Mouse (Mus musculus) neural tube, embryonic 15.5 days (tissue): ENCODE measurements around the gene Arrdc4. TPM values are rescaled to one million over a fixed set of nuclear protein-coding genes. Genes with fewer than 3 reads are reported as not detected.
A peak's percentile ranks its signal among the peaks of the same experiment; 100 is the strongest.

Experiments
- ATAC-seq: fragments of 200-750 bp; cut with Nextera tagmentation; 2 replicates; pipeline ENCODE4 v1.8.0; 2017; ENCODE audit warnings: mild to moderate bottlenecking, moderate TSS enrichment, moderate library complexity; ENCODE audit not compliant: low FRiP score
- H3K27ac ChIP-seq: fragments of 300-500 bp; sonication (generic); replicated peaks from 2 replicates; pipeline ENCODE4 v1.5.1; 2015; ENCODE audit warnings: mild to moderate bottlenecking, inconsistent platforms
- H3K27me3 ChIP-seq: fragments of 300-500 bp; sonication (generic); replicated peaks from 2 replicates; pipeline ENCODE4 v1.6.1; 2015; ENCODE audit warnings: inconsistent platforms
- H3K36me3 ChIP-seq: fragments of 300-500 bp; sonication (generic); 2 replicates; pipeline ENCODE4 v1.6.1; 2015; ENCODE audit warnings: inconsistent platforms
- H3K4me1 ChIP-seq: fragments of 300-500 bp; sonication (generic); 2 replicates; pipeline ENCODE4 v1.6.1; 2015; ENCODE audit warnings: inconsistent platforms
- H3K4me2 ChIP-seq: fragments of 300-500 bp; sonication (generic); 2 replicates; pipeline ENCODE4 v1.6.1; 2015; ENCODE audit warnings: inconsistent platforms, mild to moderate bottlenecking, moderate library complexity
- H3K4me3 ChIP-seq: fragments of 300-500 bp; sonication (generic); replicated peaks from 2 replicates; pipeline ENCODE4 v1.5.1; 2015; ENCODE audit warnings: mild to moderate bottlenecking, inconsistent platforms
- H3K9ac ChIP-seq: fragments of 300-500 bp; sonication (generic); replicated peaks from 2 replicates; pipeline ENCODE4 v1.6.1; 2015; ENCODE audit warnings: mild to moderate bottlenecking, inconsistent platforms
- H3K9me3 ChIP-seq: fragments of 300-500 bp; sonication (generic); replicated peaks from 2 replicates; pipeline ENCODE4 v1.6.1; 2016; ENCODE audit warnings: inconsistent platforms
- WGBS: fragments of 180-500 bp; shearing (Covaris S2); methylation state at CpG from one replicate; pipeline ENCODE4 v1.1.7; 2015; ENCODE audit warnings: mixed read lengths; 5-methylcytosine and 5-hydroxymethylcytosine counted together
- polyA plus RNA-seq: library from polyadenylated mRNA; unstranded; fragments of >200 nt; fragmentation: Nextera tagmentation; extraction: Ambion mirVana; gene quantifications from 2 replicates; pipeline ENCODE4 v1.2.1, GENCODE M21; 2015

Arrdc4 gene
- 25.0 and 28.1 TPM in 2 replicates for polyA plus RNA-seq

GRCm38 (mm10) chr7:68748761-68749635 lies at the start of gene Arrdc4:
Gene Arrdc4, minus strand, starts transcription at chr7:68749241.
- ATAC-seq = peak; percentile 100
- H3K4me3 ChIP-seq = peak within 1 kb of the TSS; percentile 96
- no peaks in the 10 kb centered on the region for H3K9me3 ChIP-seq
- WGBS = 0% methylated on average over 54 of the region's 54 CpGs
- H3K9ac ChIP-seq = peak within 1 kb of the TSS; percentile 86
- peak within 1 kb of the TSS; percentile 82 for H3K27ac ChIP-seq
- peaks cover 36% of the 10 kb centered on the region for H3K4me1 ChIP-seq
- H3K36me3 ChIP-seq = 0 out of 2 replicates have a peak, but pooled peaks cover 8% of the 10 kb centered on the region
- no peaks in the 10 kb centered on the region for H3K27me3 ChIP-seq
- H3K4me2 ChIP-seq = peak within 1 kb of the TSS; percentile 83

GRCm38 (mm10) chr7:68795578-68795977 lies 46.5 kb upstream of the Arrdc4 start:
- Histone ChIP-seq H3K4me1 (no peaks in the 10 kb centered on the region), H3K36me3 (no peaks in the 10 kb centered on the region), H3K4me3 (no peak overlapping the region), H3K9me3 (no peaks in the 10 kb centered on the region), H3K27me3 (no peaks in the 10 kb centered on the region), H3K9ac (no peak overlapping the region), H3K4me2 (no peak overlapping the region), H3K27ac (no peak overlapping the region)
- ATAC-seq = no peak
- WGBS = 79% methylated on average over 5 of the region's 5 CpGs

GRCm38 (mm10) chr7:68788711-68789110 lies 39.7 kb upstream of the Arrdc4 start:
- H3K36me3 ChIP-seq = no peaks in the 10 kb centered on the region
- no peak overlapping the region for H3K9ac ChIP-seq
- H3K27ac ChIP-seq = no peak overlapping the region
- WGBS = 91% methylated on average over 3 of the region's 3 CpGs
- H3K4me2 ChIP-seq = no peak overlapping the region
- no peak overlapping the region for H3K4me3 ChIP-seq
- no peaks in the 10 kb centered on the region for H3K27me3 ChIP-seq
- H3K4me1 ChIP-seq = no peaks in the 10 kb centered on the region
- H3K9me3 ChIP-seq = no peaks in the 10 kb centered on the region
- ATAC-seq = no peak

GRCm38 (mm10) chr7:68771757-68772094 lies 22.7 kb upstream of the Arrdc4 start:
- no peaks in the 10 kb centered on the region for H3K27me3 ChIP-seq
- H3K36me3 ChIP-seq = no peaks in the 10 kb centered on the region
- H3K4me2 ChIP-seq = no peak overlapping the region
- no peak overlapping the region for H3K4me3 ChIP-seq
- no peak overlapping the region for H3K9ac ChIP-seq
- H3K27ac ChIP-seq = no peak overlapping the region
- WGBS = 82% methylated on average over 2 of the region's 2 CpGs
- no peak for ATAC-seq
- H3K4me1 ChIP-seq = no peaks in the 10 kb centered on the region
- H3K9me3 ChIP-seq = no peaks in the 10 kb centered on the region

- H3K27me3 ChIP-seq = no peaks in the 10 kb centered on the region
- H3K4me2 ChIP-seq = no peak overlapping the region
- no peaks in the 10 kb centered on the region for H3K4me1 ChIP-seq
- H3K27ac ChIP-seq = no peak overlapping the region
- ATAC-seq = no peak
- no peak overlapping the region for H3K9ac ChIP-seq
- no peaks in the 10 kb centered on the region for H3K36me3 ChIP-seq
- H3K9me3 ChIP-seq = no peaks in the 10 kb centered on the region
- WGBS = 79% methylated on average over 7 of the region's 7 CpGs
- no peak overlapping the region for H3K4me3 ChIP-seq
These were observed 22.1 kb upstream of the Arrdc4 start for GRCm38 (mm10) chr7:68770894-68771756.

- H3K27me3 ChIP-seq = no peaks in the 10 kb centered on the region
- no peaks in the 10 kb centered on the region for H3K4me1 ChIP-seq
- no peak for ATAC-seq
- H3K36me3 ChIP-seq = no peaks in the 10 kb centered on the region
- H3K9ac ChIP-seq = no peak overlapping the region
- no peaks in the 10 kb centered on the region for H3K9me3 ChIP-seq
- no peak overlapping the region for H3K4me2 ChIP-seq
- no peak overlapping the region for H3K27ac ChIP-seq
- WGBS = 95% methylated on average over 4 of the region's 4 CpGs
- no peak overlapping the region for H3K4me3 ChIP-seq
These were observed 16.9 kb upstream of the Arrdc4 start for GRCm38 (mm10) chr7:68765926-68766325.

DNA sequence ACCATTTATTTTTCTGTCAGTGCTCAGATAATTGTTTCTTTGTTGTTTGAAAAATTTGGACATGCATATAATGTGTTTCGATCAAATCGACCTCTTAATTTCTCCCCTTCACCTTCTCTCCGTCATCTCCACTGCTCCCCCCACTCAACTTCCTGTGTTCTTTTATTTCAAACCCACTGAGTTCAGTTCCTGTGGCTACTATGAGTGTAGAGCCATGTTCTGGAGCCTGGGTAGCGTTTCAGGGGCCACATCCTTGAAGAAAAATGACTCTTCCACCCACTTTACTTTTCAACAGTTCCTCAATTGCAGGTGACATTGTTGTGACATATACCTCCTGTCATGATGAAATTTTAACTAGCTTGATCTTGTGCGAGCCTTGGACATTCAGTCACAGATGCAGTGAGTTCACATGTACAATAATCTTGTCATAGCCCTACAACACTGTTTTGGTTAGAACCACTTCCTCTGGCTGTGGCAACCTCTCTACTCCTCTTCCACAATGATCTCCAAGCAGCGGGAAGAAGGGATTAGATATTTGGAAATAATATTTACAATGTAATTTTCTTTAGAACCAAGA lies 10.2 kb upstream of the Arrdc4 start:
- H3K4me2 ChIP-seq = no peak overlapping the region
- no peak overlapping the region for H3K9ac ChIP-seq
- H3K27me3 ChIP-seq = no peaks in the 10 kb centered on the region
- no peak overlapping the region for H3K27ac ChIP-seq
- H3K4me3 ChIP-seq = no peak overlapping the region
- 82% methylated on average over 6 of the region's 6 CpGs for WGBS
- no peak for ATAC-seq
- H3K9me3 ChIP-seq = no peaks in the 10 kb centered on the region
- no peaks in the 10 kb centered on the region for H3K4me1 ChIP-seq
- no peaks in the 10 kb centered on the region for H3K36me3 ChIP-seq

- no peak for ATAC-seq
- H3K4me2 ChIP-seq = no peak overlapping the region
- no peaks in the 10 kb centered on the region for H3K36me3 ChIP-seq
- no peak overlapping the region for H3K4me3 ChIP-seq
- no peaks in the 10 kb centered on the region for H3K9me3 ChIP-seq
- H3K27ac ChIP-seq = no peak overlapping the region
- H3K27me3 ChIP-seq = no peaks in the 10 kb centered on the region
- no peaks in the 10 kb centered on the region for H3K4me1 ChIP-seq
- H3K9ac ChIP-seq = no peak overlapping the region
- 94% methylated on average over 6 of the region's 6 CpGs for WGBS
These were observed 7.7 kb upstream of the Arrdc4 start for GRCm38 (mm10) chr7:68756656-68757204.

- no peaks in the 10 kb centered on the region for H3K36me3 ChIP-seq
- no peaks in the 10 kb centered on the region for H3K27me3 ChIP-seq
- no peaks in the 10 kb centered on the region for H3K9me3 ChIP-seq
- H3K4me1 ChIP-seq = peaks cover 34% of the 10 kb centered on the region
- peak overlapping the region; percentile 83 for H3K4me2 ChIP-seq
- ATAC-seq = no peak
- H3K9ac ChIP-seq = no peak overlapping the region
- peak overlapping the region; percentile 96 for H3K4me3 ChIP-seq
- H3K27ac ChIP-seq = peak overlapping the region; percentile 35; the same call in 1 of the 2 replicates
- 69% methylated on average over 8 of the region's 8 CpGs for WGBS
These were observed 878 bp upstream of the Arrdc4 start for GRCm38 (mm10) chr7:68749919-68750318.

- WGBS = 18% methylated on average over 8 of the region's 8 CpGs
- H3K27me3 ChIP-seq = no peaks in the 10 kb centered on the region
- peaks cover 36% of the 10 kb centered on the region for H3K4me1 ChIP-seq
- H3K4me2 ChIP-seq = peak overlapping the region; percentile 83
- ATAC-seq = no peak; the same call in 1 of the 2 replicates
- H3K9me3 ChIP-seq = no peaks in the 10 kb centered on the region
- peak overlapping the region; percentile 96 for H3K4me3 ChIP-seq
- peak overlapping the region; percentile 82 for H3K27ac ChIP-seq
- H3K36me3 ChIP-seq = peaks cover 12% of the 10 kb centered on the region; the same call in 1 of the 2 replicates
- H3K9ac ChIP-seq = peak overlapping the region; percentile 86
These were observed 680 bp downstream of the Arrdc4 start for GRCm38 (mm10) chr7:68748361-68748760.

DNA sequence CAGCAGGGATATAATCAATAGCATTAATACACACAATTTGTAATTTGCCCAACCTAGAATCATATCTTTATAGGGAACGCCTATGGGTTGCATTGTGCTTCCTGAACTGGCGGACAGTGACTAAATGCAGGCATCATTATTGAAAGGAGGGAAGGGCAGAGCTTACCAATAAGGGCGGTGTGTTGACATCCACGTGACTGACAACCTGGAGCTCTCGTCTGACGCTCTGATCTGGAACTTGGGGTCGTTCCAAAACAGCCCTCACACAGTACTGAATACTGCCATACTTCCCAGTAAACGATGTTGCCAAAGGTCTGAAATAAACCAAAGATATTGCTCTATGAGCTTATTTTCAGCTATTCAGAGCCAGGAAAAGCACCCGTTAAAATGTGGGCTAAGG lies 4.4 kb downstream of the Arrdc4 start:
- no peak overlapping the region for H3K27ac ChIP-seq

More for the DNA sequence above, 4.4 kb downstream of the Arrdc4 start:
- WGBS = 76% methylated on average over 9 of the region's 9 CpGs
- Histone ChIP-seq H3K4me3 (no peak overlapping the region), H3K4me2 (no peak overlapping the region), H3K4me1 (peaks cover 32% of the 10 kb centered on the region), H3K9me3 (no peaks in the 10 kb centered on the region), H3K36me3 (peaks cover 47% of the 10 kb centered on the region), H3K27me3 (no peaks in the 10 kb centered on the region), H3K9ac (no peak overlapping the region)
- ATAC-seq = no peak
